Mouse (Mus musculus) testis, adult 2 months (tissue): ENCODE data around the gene Fzd5. TPM values are rescaled to one million over a fixed set of nuclear protein-coding genes. Genes with fewer than 3 reads are reported as not detected.

ENCODE experiments used
- H3K27ac ChIP-seq: fragments of 200-500 bp; 2 replicates; pipeline ENCODE4 v1.5.1; 2012; ENCODE audit warnings: low read depth, low read length; ENCODE audit not compliant: control insufficient read depth, insufficient read depth
- H3K27me3 ChIP-seq: fragments of 200-500 bp; 2 replicates; pipeline ENCODE4 v1.6.1; 2012; ENCODE audit warnings: mild to moderate bottlenecking, low read length, moderate library complexity; ENCODE audit not compliant: control insufficient read depth, insufficient read depth
- H3K36me3 ChIP-seq: fragments of 200-500 bp; 2 replicates; pipeline ENCODE4 v1.6.1; 2012; ENCODE audit warnings: mild to moderate bottlenecking, low read length; ENCODE audit not compliant: control insufficient read depth, insufficient read depth
- H3K4me1 ChIP-seq: fragments of 200-500 bp; 2 replicates; pipeline ENCODE4 v1.6.1; 2012; ENCODE audit warnings: low read length; ENCODE audit not compliant: control insufficient read depth, insufficient read depth
- H3K4me3 ChIP-seq: fragments of 200-500 bp; 2 replicates; pipeline ENCODE4 v1.5.1; 2012; ENCODE audit warnings: low read depth, mild to moderate bottlenecking, low read length, moderate library complexity, mixed read lengths; ENCODE audit not compliant: control insufficient read depth
- CTCF ChIP-seq: fragments of 200-500 bp; IDR thresholded peaks from 2 replicates; pipeline ENCODE4 v1.5.1; 2012; ENCODE audit warnings: low read depth, mild to moderate bottlenecking, inconsistent platforms, low read length, moderate library complexity; ENCODE audit not compliant: control insufficient read depth, insufficient read depth, insufficient replicate concordance
- POLR2A ChIP-seq: fragments of 200-500 bp; IDR thresholded peaks from 2 replicates; pipeline ENCODE4 v1.6.1; 2012; ENCODE audit warnings: low read depth, mild to moderate bottlenecking, inconsistent platforms, low read length, moderate library complexity; ENCODE audit not compliant: control insufficient read depth
- polyA plus RNA-seq: library from polyadenylated mRNA; depleted of rRNA; stranded (reverse); fragments of >200 nt; gene quantifications from 2 replicates; pipeline ENCODE4 v1.2.3, GENCODE M21; 2012

Gene Fzd5
- polyA plus RNA-seq, 1 experiment: 1.9 TPM

DNA sequence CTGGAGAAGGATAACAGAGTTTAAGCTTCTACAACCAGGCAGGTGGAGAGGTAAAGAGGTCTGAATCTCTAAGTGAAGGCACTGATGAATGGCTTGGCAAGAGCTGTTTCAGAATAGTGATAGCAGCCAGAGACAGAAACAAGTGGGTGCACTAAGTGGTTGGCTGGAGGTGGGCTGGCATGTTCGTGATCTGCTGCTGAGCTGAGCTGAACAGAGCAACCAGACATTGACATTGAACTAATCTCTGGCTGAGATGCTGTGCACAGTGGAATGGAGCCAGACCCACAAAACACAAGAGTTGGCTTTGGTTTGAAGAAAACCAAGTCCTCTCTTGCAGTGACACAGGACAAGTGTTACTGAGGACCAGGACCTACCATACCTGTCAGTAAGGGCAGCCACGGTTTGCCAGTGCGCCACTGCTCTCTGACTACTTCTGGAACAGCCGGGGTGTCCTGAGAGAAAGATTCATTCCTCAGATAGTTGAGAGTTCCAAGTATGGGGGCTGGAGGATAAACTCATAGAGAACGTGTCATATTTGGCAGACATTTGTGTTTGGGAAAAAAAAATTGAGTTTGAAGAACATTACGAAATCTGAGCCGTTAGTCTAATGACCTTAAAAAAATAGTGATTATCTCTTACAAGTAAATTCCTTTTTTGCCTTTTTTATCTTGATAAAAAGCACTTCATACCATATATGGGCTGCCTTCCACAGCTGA, 20.8 kb downstream of the Fzd5 start:
- peaks cover 2% of the 10 kb centered on the region for H3K36me3 ChIP-seq
- no peak overlapping the region for H3K27ac ChIP-seq
- H3K27me3 ChIP-seq: no peaks in the 10 kb centered on the region
- TF ChIP-seq POLR2A (no peak), CTCF (no peak)
- no peaks in the 10 kb centered on the region for H3K4me1 ChIP-seq
- no peak overlapping the region for H3K4me3 ChIP-seq

DNA sequence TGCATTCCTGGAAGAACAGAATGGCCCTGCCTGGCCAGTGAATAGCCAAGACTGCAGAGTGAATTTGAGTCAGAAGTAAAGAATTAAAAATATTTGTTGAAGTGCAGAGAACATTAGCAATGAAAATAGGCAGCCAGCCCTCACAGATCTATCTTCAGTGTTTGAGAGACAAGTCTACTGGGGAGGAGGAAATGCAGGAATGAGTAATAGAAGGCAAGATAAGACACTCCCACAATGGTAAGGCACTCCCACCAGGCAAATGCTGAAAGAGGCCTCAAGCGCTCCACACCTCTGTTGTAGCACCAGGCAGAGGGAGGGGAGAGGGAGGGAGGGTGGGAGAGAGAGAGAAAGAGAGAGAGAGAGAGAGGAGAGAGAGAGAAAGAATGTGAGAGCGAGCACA, 22.1 kb downstream of the Fzd5 start:
- Histone ChIP-seq H3K27me3 (no peaks in the 10 kb centered on the region), H3K36me3 (peaks cover 2% of the 10 kb centered on the region), H3K4me1 (no peaks in the 10 kb centered on the region), H3K27ac (no peak overlapping the region), H3K4me3 (no peak overlapping the region)
- no peak for TF ChIP-seq CTCF

DNA sequence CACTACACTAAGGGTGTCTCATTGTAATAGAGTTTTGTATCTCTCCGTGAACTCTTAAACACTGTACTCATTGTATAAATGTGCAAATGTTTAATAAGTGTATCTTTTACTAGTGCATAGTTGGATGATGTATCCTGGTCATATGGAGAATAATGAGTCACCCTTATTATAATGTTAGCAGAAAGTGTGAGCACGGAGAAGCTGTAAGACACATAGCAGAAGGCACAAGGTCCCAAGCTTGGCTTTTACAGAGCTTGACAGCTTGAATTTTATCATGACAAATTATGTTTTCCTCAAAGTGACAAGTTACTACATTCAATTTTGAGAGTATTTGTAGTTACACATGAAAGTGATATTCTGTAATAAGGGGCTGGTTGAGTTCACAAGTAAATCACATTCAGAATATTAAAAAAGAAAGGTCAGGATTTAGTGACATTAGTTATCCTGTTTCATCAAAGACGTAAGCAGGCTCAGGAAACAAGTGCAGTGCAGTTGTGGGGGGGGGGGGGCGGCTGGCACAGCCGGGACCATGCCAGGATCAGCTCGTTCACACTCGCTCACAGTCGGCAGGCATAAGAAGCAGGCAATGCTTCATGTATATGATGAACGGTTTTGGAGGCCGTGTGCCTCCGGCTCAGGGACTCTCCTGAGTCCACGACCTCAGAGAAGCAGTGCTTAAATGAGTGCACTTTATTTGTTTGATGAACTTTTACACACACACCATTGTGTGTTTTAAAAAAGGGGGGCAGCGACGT, 25.4 kb downstream of the Fzd5 start:
- Histone ChIP-seq H3K27ac (no peak overlapping the region), H3K36me3 (peaks cover 2% of the 10 kb centered on the region; the same call in 1 of the 2 replicates), H3K4me3 (no peak overlapping the region), H3K27me3 (no peaks in the 10 kb centered on the region), H3K4me1 (no peaks in the 10 kb centered on the region)
- TF ChIP-seq CTCF: no peak
- TF ChIP-seq POLR2A: no peak

DNA sequence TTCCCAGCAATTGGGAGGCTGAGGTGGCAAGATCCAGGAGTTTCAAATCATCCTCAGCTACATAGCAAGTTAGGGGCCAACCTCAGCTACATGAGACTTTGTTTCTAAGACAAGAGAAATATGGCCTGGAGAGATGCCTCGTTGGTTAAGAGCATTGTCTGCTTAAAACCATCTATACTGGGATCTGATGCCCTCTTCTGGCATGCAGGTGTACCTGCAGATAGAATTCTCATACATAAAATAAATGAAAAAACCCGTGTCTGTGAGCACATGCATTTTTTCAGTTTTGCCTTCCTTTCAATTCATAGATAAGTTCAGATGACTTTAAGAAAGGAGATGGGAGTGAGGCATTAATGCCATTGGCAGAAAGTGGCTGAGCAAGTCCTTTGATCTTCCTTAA, 27.7 kb downstream of the Fzd5 start:
- H3K4me1 ChIP-seq: no peaks in the 10 kb centered on the region
- no peaks in the 10 kb centered on the region for H3K27me3 ChIP-seq
- no peak overlapping the region for H3K4me3 ChIP-seq
- peaks cover 2% of the 10 kb centered on the region; the same call in 1 of the 2 replicates for H3K36me3 ChIP-seq
- TF ChIP-seq POLR2A (no peak), CTCF (no peak)
- H3K27ac ChIP-seq: no peak overlapping the region

DNA sequence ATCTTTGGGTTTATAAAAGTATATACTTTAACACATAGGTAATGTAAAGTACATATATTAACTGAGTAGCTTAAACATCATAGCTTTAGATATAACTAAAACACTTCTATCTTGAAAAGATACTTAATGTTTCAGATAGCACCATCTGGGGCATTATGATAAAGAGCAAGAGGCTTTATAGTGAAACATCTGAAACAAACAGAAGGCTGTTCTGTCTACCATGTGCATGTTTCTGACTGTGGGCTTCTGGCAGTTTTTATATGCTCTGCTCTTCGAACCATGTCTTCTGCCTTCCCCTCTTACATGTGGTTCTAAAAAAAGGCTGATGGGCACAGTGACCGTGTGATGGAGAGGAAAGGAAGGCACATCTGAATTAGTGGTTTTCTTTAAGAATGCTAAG, 30.9 kb downstream of the Fzd5 start:
- TF ChIP-seq POLR2A: no peak
- TF ChIP-seq CTCF: no peak
- Histone ChIP-seq H3K27ac (no peak overlapping the region), H3K4me1 (no peaks in the 10 kb centered on the region), H3K27me3 (no peaks in the 10 kb centered on the region), H3K36me3 (peaks cover 3% of the 10 kb centered on the region; the same call in 1 of the 2 replicates), H3K4me3 (no peak overlapping the region)

DNA sequence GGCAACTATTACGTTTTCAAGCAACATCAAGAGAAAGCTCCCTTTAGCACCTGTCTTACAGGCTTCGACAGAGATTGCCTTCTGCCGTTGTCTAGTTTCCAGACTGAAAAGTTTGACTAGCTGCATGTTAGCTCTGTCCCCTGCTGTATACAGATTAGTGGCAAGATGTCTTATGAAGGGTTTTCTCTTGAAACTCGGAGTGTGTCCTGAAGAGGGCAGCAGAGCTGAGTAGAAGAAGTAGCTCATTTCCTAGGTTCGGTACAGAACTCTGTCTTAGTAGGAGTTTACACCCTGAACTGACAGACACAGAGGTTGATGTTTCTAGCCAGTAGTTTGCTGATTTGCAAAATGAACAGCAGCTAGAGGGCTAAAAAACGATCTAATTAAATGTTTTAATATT, 32.3 kb downstream of the Fzd5 start:
- no peaks in the 10 kb centered on the region for H3K27me3 ChIP-seq
- H3K4me3 ChIP-seq: no peak overlapping the region
- H3K27ac ChIP-seq: no peak overlapping the region
- peaks cover 3% of the 10 kb centered on the region; the same call in 1 of the 2 replicates for H3K36me3 ChIP-seq
- TF ChIP-seq POLR2A (no peak), CTCF (no peak)
- H3K4me1 ChIP-seq: no peaks in the 10 kb centered on the region

DNA sequence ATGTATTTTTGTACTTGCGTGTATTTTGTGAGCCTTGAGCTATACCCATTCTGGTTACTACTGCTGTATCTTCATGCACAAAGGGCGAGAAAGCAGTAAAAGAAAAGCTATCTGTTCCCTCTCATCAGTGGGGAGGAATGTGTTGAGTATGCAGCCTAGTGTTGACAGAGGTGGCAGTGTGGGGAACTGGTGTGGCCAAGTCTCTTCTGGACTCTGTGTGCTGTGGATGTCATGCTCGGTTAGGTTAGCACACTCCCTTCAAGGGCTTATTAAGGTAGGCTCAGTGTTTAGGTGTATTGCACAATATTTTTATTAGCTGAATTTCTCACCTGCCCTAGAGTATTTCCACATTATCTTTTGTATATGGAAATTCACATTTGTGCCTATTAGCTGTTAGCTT, 35.8 kb downstream of the Fzd5 start:
- TF ChIP-seq CTCF (no peak), POLR2A (no peak)
- Histone ChIP-seq H3K27ac (no peak overlapping the region), H3K4me3 (no peak overlapping the region), H3K27me3 (no peaks in the 10 kb centered on the region), H3K4me1 (no peaks in the 10 kb centered on the region), H3K36me3 (peaks cover 3% of the 10 kb centered on the region; the same call in 1 of the 2 replicates)
